Mouse (Mus musculus) kidney, adult 18-20 months (tissue): Measurements from ENCODE around the gene Hfe2.
"Not testable (repeated sequence)": the region's sequence is repeated elsewhere in the genome, so short reads cannot be mapped to it uniquely, and the experiment has no call there.

ENCODE experiments used
- DNase-seq: peaks from one replicate; pipeline ENCODE4 v3.0.0; 2021

Gene Hfe2

DNA sequence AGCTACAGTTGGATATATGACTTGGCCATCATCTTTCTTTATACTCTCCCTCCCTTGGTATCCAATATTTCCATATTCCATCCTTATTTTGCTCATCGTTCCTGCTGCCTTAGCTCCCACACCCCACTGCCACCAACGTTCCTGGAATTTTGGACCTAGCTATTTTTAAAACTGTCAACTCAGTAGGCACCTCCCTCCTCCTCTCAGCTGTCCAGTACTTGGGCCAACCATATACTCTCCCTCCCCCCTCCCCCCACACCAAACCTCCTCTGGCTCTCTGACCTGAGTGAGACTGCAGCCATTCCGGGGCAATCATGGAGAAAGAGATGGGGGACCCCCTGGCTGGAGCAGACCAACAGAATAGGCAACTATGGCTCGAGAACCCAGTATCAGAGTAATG is at the start of gene Hfe2:
Gene Hfe2 (plus strand): TSS at position 259 of the 400 bp plus-strand sequence.
- DNase-seq = no peak

DNA sequence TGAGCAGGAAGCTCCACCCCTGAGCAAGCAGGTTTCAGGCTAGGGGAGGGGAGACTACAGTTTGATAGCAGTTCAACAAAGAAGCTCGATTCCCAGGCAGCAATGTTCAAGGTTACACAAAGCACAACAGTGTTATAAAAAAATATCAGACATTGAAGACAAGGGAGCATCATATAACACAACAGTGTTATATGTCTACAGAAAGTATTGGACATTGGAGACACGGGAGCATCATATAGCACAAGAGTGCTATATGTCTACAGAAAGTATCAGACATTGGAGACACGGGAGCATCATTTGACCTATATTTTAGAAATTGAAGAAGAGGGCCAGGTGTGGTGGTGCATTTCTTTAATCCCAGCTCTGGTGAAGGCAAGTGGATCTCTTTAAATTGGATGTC is 47.9 kb upstream of the Hfe2 start:
- no peak for DNase-seq

DNA sequence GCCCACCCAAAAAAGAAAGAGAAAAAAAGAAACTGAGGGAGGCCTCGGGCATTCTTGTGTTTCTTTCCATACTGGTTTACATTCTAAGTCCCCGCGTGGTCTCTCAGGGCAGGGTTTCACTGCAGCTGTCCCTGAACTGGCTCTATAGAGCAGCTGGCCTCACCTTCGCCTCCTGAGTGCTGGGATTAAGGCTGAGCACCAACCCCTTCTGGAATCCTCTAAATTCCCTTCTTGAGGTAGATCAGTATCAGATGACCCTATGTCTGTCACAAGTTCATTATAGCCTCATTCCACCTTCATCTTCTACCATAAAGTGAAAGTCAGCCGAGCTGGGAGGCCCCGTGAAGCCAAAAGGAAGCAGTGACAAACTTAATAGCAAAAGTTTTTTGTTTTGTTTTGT is 47.4 kb upstream of the Hfe2 start:
- no peak for DNase-seq

DNA sequence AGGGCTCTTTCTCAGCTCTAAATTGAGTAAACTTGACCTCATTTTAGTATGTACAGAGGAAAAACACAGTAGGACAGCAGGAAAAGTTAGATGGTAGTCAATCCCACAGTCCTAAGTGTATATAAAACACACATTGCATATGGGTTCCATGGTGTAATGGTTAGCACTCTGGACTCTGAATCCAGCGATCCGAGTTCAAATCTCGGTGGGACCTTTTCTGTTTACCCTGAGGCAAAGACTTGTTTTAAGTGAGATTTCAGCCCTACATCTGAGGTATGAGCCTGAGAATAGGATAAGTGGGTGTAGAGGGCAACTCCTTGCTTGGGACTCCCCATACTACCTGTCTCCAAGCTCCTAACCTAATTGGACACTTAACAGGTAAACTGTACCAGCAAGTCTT is 45.7 kb upstream of the Hfe2 start:
- no peak for DNase-seq

DNA sequence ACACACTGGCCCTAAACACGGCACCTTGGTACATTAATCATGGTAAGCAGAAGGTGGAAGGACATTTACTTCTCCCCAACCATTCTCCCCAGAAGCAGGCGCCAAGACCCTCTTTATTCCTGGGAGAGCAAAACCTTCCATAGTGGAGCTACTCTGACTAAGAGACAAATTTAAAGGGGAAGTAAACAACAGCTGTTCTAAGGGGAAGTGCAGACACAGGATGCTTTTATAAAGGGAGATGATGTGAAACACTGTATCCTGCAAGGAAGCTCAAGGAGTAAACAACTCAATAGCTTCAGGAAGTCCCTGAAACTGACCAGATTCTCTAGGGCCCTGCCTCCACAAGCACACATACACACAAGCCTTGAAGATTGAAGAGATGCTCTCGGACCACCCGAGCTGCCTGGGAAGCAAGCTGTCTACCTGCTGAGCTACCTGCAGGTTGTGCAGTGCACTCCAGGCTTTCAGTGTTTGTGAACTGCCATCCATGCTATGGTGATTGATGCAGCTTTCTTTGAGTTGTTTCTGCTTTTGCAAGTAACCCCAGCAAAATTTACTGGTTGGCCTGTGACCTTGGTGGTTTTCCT is 44.2 kb upstream of the Hfe2 start:
- no peak for DNase-seq

DNA sequence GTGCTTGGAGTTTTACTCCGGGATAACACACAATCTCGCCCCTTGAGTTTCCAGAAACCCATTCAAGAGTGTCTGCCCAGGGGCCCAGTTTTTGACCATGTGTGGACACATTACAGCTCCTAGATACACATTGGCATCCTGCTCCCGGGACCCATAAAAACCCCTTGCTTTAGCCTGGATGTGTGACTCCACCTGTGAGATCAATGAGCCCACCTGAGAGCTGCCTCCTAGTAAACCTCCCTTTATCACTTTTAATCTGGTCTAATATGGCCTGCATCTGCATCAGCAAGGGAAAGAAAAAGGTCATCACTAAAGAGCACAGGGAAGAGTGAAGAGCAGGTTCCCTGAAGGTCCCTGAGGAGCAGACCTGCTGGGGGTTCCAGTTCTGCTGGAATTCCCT is 43.1 kb upstream of the Hfe2 start:
- no peak for DNase-seq

DNA sequence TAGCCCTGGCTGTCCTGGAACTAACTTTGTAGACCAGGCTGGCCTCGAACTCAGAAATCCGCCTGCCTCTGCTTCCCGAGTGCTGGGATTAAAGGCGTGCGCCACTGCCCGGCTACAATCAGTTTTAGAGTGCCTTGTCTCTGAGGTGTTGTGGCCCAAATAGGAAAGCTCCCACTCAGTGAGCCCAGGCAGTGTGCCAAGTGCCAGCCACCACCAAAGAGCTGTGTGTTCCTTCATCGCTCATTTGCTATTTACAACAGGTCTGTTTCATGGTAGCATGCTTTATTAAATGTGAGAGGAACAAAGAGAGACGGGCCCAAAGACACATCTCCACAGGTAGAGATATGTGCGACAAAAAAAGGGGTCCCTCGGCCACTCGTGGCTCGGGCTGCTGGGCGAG is 42.5 kb upstream of the Hfe2 start:
- no peak for DNase-seq

DNA sequence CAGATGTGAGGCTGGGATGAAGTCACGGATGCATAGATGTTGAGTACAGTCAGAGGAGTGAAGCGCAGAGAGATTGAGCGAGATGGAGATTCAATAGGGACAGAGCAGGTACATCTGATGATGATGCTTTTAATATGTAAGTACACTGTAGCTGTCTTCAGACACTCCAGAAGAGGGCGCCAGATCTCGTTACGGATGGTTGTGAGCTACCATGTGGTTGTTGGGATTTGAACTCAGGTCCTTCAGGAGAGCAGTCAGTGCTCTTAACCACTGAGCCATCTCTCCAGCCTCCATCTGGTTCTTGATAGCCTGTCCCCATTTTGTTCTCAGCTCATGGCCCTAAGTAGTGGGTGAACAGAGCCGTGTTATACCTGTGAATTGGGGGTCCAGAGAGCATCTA is 41.9 kb upstream of the Hfe2 start:
- DNase-seq = not testable (repeated sequence)

DNA sequence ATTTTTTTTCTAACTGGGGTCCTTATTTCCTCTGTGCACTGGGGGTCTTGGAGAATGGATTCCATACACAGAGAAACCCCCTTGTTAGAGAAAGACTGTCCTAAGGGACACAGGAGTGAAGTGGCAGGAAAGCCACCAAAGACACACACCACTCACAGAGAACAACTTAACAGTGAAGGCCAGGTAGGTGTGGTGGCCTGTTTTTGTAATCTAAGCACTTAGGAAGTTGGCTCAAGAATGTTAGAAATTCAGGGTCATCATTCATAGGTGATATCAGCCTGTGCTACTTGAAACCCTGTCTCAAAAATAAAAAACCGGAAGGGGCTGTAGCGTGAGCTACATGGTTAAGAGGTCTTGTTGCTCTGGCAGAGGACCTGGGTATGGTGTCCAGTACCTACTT is 41.0 kb upstream of the Hfe2 start:
- no peak for DNase-seq

DNA sequence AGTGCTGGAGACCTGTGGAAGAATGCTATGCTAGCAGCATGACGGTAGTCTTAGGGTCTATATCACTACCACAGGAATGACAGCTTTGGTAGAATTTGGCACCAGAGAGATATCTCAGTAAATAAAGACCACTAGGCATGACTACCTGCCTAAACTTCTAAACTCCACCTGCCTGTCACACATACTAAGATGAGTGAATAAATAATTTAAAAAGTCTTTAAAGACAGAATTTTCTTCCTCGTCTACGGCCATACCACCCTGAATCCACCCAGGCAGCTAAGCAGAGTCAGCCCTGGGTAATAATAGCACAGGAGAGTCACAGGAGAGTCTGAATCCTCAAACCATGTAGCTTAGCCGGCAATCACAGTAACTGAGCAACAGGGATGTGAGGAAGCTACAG is 40.1 kb upstream of the Hfe2 start:
- DNase-seq = no peak

DNA sequence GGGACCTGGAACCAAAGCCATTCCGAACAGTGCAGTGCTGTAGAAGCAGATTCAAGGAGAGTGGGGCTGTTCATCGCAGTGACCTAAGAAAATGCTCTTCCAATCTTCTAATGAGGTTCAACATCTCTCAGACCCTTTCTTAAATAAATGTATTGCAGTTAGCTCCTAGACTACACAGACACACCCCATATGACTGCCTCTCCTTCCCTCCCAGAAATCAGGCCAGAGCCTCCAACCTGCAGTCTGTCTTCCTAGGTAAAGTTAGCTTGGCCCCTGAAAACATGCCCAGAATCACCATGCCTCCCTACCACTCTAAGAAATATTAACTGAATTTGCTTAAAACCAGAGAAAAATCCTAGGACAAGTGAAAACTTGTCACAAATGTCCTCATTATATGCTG is 39.6 kb upstream of the Hfe2 start:
- DNase-seq = no peak

DNA sequence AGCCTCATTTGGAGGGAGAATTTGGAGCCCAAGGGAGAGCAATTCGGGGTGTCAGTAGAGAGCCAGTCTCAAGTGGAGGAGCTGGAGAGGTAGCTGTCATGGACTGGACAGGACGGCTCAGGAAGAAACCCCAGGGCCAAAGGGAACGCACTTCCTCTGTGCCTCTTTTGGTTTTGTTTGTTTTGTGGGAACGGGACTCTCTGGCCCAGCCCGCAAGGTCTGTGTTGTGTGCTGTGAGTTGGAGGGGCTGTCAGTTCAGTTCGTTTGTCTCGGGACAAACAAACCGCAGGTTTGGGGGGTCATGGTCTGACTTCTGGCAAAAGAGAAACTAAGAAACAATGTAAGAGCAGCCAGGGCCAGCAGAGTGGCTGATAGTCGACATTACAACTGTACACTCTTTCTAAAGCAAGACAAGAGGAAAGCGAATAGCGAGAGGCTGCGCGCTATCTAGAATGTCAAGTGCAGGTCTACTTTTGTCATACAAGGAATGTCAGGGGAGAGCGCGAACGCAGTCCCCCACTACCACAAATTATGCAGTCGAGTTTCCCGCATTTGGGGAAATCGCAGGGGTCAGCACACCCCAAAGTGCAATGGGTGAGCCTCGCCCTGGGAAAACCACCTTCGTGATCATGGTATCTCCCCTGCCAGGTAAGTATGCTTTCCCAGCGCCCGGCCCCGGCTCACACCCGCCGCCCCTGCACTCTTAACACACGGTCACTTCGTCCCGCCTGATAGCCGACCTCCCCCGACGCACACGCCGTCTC is 38.7 kb upstream of the Hfe2 start:
- peak; percentile 11 for DNase-seq

DNA sequence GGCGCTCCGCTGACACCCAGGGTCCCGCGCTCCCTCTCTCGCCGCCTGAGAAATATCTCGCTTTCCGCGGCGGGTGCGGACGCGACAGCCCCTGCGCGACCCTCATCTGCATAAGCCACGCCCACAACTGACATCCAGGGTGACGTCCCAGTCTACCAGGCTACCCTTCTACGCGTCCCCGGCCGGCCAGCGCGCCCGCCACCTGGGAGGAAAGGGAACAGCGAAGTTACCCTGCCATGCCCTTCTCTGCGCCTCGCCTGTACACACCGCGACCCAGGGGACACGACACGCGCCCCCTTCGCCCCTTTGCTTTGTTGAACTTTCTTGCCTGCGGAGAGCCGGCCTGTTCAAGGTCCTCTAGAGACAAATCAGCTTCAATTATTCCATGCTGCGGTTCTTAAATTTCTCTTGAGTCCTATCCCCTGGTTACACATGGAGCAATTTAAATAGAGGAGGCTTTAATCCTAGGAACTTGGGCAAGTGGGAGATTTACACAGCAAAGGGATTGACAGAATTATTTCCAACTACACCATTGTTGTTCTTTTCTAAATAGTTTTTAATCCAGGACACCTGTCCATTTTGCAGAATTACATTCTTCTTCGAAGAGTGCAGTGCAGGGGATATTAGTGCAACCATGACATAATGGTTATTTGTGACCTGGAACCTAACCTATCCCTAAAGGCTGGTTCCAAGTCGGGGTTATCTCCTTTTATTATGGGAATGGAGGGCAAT is 38.0 kb upstream of the Hfe2 start:
- DNase-seq = not testable (repeated sequence)

DNA sequence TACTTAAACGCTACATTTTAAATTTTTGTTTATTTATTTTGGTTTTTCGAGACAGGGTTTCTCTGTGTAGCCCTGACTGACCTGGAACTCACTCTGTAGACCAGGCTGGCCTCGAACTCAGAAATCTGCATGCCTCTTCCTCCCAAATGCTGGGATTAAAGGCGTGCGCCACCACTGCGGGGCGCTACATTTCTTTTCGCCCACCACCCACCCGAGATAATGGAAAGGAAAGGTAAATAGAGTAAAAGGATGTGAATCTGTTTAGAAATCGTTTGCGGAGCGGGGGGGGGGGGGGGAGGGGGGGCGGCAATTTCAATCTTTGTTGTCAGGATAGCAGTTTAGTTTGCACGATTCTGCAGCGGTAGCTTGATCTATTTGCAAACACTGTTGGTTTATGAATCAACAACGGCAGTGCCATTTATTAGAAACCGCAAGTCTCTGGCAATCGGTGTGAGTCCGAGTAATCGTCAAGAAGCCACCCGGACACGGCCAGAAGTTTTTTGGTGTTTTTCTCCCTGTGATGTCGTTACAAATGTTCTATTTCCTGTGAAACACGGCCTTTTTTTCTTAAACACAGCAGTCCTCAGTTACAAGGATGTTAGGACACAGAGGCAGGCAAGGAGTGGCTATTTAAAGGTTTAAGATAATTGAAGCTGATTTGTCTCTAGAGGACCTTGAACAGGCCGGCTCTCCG is 37.2 kb upstream of the Hfe2 start:
- DNase-seq = peak; percentile 52

DNA sequence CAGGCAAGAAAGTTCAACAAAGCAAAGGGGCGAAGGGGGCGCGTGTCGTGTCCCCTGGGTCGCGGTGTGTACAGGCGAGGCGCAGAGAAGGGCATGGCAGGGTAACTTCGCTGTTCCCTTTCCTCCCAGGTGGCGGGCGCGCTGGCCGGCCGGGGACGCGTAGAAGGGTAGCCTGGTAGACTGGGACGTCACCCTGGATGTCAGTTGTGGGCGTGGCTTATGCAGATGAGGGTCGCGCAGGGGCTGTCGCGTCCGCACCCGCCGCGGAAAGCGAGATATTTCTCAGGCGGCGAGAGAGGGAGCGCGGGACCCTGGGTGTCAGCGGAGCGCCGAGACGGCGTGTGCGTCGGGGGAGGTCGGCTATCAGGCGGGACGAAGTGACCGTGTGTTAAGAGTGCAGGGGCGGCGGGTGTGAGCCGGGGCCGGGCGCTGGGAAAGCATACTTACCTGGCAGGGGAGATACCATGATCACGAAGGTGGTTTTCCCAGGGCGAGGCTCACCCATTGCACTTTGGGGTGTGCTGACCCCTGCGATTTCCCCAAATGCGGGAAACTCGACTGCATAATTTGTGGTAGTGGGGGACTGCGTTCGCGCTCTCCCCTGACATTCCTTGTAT is 36.6 kb upstream of the Hfe2 start:
- DNase-seq = not testable (repeated sequence)

DNA sequence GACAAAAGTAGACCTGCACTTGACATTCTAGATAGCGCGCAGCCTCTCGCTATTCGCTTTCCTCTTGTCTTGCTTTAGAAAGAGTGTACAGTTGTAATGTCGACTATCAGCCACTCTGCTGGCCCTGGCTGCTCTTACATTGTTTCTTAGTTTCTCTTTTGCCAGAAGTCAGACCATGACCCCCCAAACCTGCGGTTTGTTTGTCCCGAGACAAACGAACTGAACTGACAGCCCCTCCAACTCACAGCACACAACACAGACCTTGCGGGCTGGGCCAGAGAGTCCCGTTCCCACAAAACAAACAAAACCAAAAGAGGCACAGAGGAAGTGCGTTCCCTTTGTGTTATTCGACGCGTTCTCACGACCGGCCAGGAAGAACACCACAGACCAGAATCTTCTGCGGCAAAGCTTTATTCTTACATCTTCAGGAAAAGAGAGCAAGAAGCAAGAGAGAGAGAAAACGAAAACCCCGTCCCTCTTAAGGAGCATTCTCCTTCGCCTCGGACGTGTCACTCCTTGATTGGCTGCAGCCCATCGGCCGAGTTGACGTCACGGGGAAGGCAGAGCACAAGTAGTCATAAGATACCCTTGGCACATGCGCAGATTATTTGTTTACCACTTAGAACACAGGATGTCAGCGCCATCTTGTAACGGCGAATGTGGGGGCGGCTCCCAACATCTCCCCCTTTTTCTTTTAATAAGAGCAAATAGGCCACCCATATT is 35.9 kb upstream of the Hfe2 start:
- peak; percentile 40 for DNase-seq

DNA sequence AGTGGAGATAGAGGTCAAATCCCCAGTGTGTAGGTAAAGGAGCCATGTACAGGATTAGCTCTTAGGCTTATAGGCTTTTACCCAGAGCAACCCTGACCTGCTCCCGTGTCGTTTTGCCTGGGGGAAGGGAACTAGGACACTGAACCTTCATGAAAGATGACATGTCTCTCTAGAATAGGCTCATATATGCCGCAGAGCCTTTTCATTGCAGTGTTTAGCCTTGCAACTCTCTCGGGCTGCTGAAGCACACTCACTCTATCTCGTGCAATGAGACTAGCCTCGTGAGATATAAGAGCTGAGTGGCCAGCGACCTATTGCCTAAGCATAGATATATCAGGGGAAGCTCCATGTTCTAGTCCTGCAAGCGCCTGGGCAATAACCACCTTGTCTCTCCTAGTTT is 35.3 kb upstream of the Hfe2 start:
- peak; percentile 11 for DNase-seq

DNA sequence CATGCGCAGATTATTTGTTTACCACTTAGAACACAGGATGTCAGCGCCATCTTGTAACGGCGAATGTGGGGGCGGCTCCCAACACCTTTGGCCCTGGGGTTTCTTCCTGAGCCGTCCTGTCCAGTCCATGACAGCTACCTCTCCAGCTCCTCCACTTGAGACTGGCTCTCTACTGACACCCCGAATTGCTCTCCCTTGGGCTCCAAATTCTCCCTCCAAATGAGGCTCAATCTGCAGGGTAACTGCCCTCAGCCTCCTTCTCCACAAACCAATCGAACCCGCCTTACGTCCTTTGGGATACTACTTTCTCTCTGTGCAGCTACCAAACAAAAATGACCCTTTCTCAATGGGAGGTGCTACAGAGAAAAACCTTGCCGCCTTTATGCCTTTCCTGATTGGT is 30.5 kb upstream of the Hfe2 start:
- not testable (repeated sequence) for DNase-seq

DNA sequence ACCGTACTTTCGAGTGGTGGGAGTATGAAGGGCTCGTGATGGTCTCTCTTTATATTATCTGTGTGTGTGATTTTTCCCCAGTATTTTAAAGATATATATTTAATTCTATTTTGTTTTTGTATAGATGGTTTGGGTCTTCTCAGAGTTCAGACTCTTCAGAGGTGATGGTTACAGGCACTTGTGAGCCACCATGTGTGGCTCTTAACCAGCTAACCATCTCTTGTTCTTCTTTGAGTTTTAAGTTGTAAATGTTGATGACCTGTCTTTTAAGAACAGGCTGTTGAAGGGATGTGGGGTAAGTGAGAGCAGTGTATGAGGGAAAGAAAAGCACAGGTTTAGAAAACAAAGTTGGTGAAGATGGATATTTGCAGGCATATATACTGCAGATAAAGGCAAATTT is 30.1 kb upstream of the Hfe2 start:
- no peak for DNase-seq

DNA sequence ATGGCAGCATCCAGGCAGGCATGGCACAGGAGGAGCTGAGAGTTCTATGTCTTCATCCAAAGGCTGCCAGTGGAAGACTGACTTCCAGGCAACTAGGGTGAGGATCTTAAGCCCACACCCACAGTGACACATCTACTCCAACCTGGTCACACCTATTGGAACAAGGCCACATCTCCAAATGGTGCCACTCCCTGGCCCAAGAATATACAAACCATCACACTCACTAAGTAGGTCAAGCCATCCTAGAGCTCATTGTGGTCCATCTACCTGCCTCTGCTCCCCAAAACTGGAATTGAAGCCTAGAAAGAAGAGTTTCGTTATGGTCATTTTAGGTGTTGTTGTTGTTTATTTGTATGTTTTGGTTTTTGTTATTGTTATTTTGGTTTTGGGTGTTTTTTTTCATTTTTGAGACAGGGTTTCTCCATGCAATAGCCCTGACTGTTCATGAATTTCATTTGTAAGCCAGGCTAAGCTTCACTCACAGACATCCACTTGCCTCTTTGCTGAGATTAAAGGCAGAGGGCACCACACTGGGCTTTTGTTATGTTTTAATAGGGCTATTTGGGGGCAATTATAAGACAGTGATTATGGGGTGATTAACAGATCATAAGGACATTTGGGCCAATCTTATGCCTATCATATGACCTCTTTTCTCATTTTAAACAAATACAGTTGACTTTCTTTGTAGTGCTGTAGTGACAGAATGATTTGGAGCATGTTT is 29.3 kb upstream of the Hfe2 start:
- no peak for DNase-seq

DNA sequence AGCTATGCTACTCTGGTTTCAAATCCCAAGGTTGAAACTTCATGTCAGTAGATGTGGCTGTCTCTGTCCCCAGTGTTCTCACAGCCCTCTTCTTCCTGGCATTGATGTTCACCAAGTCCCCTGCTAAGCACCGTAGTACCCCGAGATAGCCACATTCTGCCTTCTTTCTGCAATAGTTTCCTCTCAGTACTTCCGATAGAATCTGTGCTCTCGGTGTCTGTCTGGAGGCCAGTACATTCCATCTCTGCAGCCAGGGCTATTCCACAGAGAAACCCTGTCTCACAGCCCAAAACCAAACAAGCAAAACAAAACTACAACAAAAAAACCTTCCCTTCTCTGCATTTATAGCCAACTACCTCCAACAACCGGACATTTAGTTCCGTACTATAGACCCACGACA is 28.8 kb upstream of the Hfe2 start:
- DNase-seq = no peak
